Mouse (Mus musculus): Measurements from ENCODE around the gene Cyp2c65. TPM values are rescaled to one million over a fixed set of nuclear protein-coding genes. Genes with fewer than 3 reads are reported as not detected.
"Not testable (repeated sequence)": the region's sequence is repeated elsewhere in the genome, so short reads cannot be mapped to it uniquely, and the experiment has no call there.

The Cyp2c65 gene
- not detected for total RNA-seq (2021)
- long read RNA-seq, experiment 1, result 0 reads
- long read RNA-seq, experiment 2, result 0 reads

DNA sequence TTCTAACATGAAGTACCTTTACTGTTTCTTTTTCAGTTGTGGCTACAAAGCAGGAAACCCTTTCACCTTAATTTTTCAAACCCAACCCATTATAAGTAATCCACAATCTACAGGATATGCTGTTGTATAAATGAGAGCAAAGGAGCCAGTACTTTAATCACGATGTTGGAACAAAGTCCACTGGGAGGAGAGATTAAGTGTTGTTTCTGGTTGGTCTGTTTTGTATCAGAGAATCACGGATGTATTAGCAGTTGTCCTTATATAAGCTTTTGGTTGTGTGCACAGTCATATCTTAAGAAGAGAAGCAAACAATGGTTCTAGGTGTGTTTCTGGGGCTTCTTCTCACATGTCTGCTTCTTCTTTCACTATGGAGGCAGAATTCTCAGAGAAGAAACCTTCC lies at the start of gene Cyp2c65:
Gene Cyp2c65, plus strand, starts transcription at position 297 of the 400 bp plus-strand sequence.
- DNase-seq, result no peak

DNA sequence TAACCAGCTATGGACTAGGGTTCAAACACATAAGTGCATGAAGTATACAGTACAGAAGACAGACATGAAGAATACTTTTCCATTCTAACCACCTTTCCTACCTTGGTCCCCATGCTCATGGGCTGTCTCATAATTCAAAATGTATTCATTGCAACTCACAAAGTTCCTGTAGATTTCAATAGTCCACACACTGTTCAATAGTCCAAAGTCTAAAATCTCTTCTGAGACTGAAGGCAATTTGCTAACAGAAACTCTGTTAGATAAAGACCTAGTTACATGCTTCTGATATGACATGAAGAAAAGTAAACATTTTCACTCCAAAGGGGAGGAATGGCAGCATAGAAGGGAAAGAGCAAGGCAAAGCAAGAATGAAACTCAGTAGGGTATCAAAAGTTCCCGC lies 2.9 kb upstream of the Cyp2c65 start:
- no peak for DNase-seq

DNA sequence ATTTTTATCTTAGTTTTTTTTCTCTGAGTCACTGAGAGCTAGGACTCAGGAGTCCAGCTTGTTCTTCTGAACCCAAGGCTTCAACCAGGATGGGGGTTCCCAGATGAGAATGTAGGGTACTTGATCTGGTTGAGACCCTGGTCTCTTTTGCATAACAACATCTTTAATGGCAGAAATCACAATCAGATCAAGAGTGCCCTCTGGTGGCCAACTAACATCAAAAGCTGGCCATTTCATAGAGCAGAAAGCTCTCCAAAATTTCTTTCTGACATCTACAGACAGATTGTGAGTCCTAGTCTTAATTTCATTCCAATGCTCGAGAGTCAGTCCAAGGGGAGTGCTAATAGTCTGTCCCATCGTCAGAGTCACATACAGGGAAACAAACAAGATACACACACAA lies 38.0 kb downstream of the Cyp2c65 start:
- DNase-seq, result not testable (repeated sequence)

DNA sequence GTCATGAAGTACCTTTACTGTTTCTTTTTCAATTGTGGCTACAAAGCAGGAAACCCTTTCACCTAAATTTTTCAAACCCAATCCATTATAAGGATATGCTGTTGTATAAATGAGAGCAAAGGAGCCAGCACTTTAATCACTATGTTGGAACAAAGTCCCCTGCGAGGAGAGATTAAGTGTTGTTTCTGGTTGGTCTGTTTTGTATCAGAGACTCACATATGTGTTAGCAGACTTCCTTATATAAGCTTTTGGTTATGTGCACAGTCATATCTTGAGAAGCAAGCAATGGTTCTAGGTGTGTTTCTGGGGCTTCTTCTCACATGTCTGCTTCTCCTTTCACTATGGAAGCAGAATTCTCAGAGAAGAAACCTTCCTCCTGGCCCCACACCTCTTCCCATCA lies 52.8 kb downstream of the Cyp2c65 start, which contains the start of gene Cyp2c66:
Gene Cyp2c66, plus strand, starts transcription at position 255 of the 400 bp plus-strand sequence.
- no peak for DNase-seq

Other genes starting within 250 kb of the Cyp2c65 start
- gene Noc3l, start 241.8 kb upstream of the Cyp2c65 start, total RNA-seq (2021), result 1 to 10 TPM; 6.3 to 6.9 TPM
- 1 to 10 TPM; 7.1 to 7.2 TPM for gene Tbc1d12, start 224.4 kb upstream of the Cyp2c65 start, total RNA-seq (2021)
- 1 to 10 TPM in 1 of 2 experiments, under 1 TPM in 1; 0.97 to 1.5 TPM for gene Hells, start 130.1 kb upstream of the Cyp2c65 start, total RNA-seq (2021)
- under 1 TPM in 1 of 2 experiments, not detected in 1; 0.12 TPM for gene Cyp2c55, start 54.0 kb upstream of the Cyp2c65 start, total RNA-seq (2021)
- gene Cyp2c66, start 52.9 kb downstream of the Cyp2c65 start, total RNA-seq (2021), result not detected
- not detected for gene Cyp2c29, start 208.4 kb downstream of the Cyp2c65 start, total RNA-seq (2021)